Mouse (Mus musculus) lung, adult 2 months (tissue): ENCODE data around the gene Xdh. TPM values are rescaled to one million over a fixed set of nuclear protein-coding genes. Genes with fewer than 3 reads are reported as not detected.
"Not testable (repeated sequence)": the region's sequence is repeated elsewhere in the genome, so short reads cannot be mapped to it uniquely, and the experiment has no call there.

ENCODE experiments used
- DNase-seq: peaks from one replicate; pipeline ENCODE4 v3.0.0; 2022
- H3K4me1 ChIP-seq: fragments of 200-500 bp; 2 replicates; pipeline ENCODE4 v1.6.1; 2011; ENCODE audit warnings: low read length; ENCODE audit not compliant: control insufficient read depth, insufficient read depth
- H3K4me3 ChIP-seq: fragments of 200-500 bp; replicated peaks from 2 replicates; pipeline ENCODE3; 2011; ENCODE audit warnings: low read depth, mild to moderate bottlenecking, control low read depth, low read length; ENCODE audit errors: extremely low read depth
- CTCF ChIP-seq: fragments of 200-500 bp; IDR thresholded peaks from 2 replicates; pipeline ENCODE4 v1.5.1; 2011; ENCODE audit warnings: mild to moderate bottlenecking, low read length, control low read depth; ENCODE audit not compliant: insufficient read depth
- POLR2A ChIP-seq: fragments of 200-500 bp; IDR thresholded peaks from 2 replicates; pipeline ENCODE4 v1.6.1; 2011; ENCODE audit warnings: low read depth, mild to moderate bottlenecking, control low read depth, low read length, borderline replicate concordance; ENCODE audit errors: extremely low read depth
- WGBS: fragments of 180-500 bp; shearing (Covaris S2); methylation state at CpG from one replicate; pipeline ENCODE4 v1.1.7; 2018; 5-methylcytosine and 5-hydroxymethylcytosine counted together
- polyA plus RNA-seq: library from polyadenylated mRNA; depleted of rRNA; stranded (reverse); fragments of >200 nt; gene quantifications from 2 replicates; pipeline ENCODE4 v1.2.3, GENCODE M21; 2012

Gene Xdh
- polyA plus RNA-seq, 1 experiment, result 141 TPM

DNA sequence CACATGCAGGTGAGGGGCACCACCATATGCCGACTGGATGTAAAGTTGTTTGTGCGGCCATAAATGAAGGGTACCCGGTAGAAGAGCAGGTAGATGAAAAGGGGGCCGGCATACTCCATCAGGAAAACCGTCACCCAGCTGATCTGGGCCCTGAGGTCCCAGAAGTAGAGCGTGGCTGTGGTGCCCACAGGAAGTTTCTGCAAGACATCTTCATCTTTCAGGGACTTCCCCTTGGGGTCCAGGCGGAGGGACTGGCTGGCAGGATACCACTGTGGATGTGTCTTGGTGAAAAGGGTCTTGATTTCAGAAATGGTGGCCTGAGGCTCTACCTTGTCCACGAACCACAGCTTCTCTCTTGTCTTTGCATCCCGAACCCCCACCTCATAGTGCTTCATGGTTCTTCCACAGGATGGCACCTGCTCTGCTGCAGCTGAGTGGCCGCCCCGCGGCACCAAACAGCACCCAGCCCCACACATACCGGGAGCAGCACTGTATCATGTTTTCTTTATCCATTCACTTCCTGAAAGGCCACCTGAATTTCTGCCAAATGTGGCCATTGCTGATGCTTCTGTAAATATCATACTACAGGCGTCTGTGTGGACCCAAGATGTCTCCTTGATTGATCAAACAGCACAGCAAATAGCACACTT is 78.9 kb downstream of the Xdh start:
- no peaks in the 10 kb centered on the region for H3K4me1 ChIP-seq
- H3K4me3 ChIP-seq, result no peak overlapping the region
- no peak for DNase-seq
- 87% methylated on average over 14 of the region's 14 CpGs for WGBS
- TF ChIP-seq CTCF, result no peak
- no peak for TF ChIP-seq POLR2A

DNA sequence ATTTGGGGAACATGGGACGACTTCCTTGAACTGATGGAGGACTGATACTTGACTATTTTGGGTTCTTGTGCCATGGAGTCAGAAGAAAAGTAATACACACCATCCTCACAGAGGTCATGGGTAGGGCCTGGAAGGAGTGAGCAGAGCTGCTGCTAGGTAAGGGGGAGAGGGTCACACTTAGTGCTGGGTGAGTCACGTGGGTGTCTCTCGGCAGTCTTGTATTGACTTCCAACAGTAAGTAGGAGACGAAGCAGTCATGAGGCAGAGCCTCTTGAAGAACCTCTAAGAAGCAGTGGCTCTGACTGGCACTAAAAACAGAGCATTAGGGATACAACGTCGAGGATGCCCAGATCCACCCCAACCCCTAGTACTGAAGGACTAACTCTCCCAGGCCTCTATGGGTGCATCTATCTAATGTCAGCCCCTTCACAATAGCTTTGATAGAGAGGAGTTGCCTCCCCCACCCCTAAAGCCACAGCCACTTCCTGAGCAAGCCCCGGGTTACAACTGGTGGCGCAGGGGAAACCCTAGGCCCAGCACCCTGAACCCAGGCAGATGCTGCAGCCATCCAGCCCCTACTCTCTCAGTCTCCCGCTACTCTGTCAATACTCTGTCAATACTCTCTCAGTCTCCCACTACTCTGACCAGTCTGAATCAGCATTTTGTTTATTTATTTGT is 80.8 kb downstream of the Xdh start:
- TF ChIP-seq POLR2A, result no peak
- no peak for TF ChIP-seq CTCF
- 86% methylated on average over 9 of the region's 9 CpGs for WGBS
- no peaks in the 10 kb centered on the region for H3K4me1 ChIP-seq
- DNase-seq, result no peak
- no peak overlapping the region for H3K4me3 ChIP-seq

DNA sequence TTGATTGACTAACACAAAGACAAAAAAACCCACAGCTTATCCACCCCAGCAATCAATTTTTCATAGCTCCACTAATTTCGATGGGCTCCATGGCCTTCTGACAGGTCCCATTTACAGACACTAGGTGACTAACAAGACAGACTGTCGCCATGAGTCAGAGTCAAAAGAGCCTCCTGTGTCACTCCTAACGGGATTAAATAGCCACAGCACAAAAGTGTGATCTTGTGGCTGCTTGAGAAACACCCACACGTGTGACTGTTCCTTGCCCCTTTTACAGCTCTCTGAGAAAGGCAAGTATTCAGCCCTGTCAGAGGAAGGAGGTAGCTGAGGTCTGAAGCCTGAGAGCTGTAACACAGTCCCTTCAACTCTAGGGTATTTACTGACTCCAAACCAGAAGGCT is 96.3 kb downstream of the Xdh start:
- H3K4me3 ChIP-seq, result no peak overlapping the region
- no peak for DNase-seq
- 76% methylated on average over 4 of the region's 4 CpGs for WGBS
- TF ChIP-seq CTCF, result no peak
- no peak for TF ChIP-seq POLR2A
- no peaks in the 10 kb centered on the region for H3K4me1 ChIP-seq

DNA sequence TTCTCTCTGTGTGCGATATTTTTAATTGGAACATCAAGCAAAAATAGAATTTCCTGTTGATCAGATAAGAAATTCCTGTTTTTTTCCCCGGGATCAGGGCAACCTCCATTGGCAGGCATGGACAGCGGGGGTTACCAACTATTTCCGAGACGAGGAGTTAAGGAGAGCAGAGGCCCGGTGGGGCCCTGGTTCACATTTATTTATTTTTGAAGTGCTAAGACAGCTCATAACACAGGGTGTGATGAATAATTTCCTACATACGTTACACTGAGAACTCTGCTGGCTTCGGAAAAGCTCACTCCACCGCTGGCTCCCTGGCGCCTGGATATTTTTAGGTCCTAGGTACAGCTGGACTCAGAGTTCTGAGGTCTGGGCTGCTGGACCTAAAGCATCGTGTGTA is 97.0 kb downstream of the Xdh start:
- DNase-seq, result no peak
- H3K4me1 ChIP-seq, result no peaks in the 10 kb centered on the region
- TF ChIP-seq CTCF (no peak), POLR2A (no peak)
- 44% methylated on average over 11 of the region's 11 CpGs for WGBS
- no peak overlapping the region for H3K4me3 ChIP-seq

DNA sequence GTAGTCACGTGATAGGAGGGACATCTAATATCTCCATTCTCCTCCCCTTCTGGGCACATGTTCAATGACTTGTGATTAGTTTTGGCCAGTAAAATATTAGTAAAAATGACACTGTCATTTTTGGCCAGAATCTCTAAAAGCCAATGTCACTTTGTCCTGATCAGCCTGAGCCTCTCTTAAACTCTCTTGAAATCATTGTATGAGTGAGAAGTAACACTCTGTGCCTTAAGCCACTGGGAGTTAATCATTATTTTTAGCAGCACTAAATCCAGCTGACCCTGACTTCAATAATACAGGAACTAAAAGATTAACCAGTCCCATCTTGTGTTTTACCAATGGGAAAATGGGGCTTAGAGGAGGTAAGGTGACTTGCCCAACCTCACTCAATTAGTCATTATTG is 102.6 kb downstream of the Xdh start:
- WGBS, result 74% methylated on average over 1 of the region's 1 CpGs
- Histone ChIP-seq H3K4me1 (no peaks in the 10 kb centered on the region), H3K4me3 (no peak overlapping the region)
- TF ChIP-seq CTCF (no peak), POLR2A (no peak)
- DNase-seq, result no peak

DNA sequence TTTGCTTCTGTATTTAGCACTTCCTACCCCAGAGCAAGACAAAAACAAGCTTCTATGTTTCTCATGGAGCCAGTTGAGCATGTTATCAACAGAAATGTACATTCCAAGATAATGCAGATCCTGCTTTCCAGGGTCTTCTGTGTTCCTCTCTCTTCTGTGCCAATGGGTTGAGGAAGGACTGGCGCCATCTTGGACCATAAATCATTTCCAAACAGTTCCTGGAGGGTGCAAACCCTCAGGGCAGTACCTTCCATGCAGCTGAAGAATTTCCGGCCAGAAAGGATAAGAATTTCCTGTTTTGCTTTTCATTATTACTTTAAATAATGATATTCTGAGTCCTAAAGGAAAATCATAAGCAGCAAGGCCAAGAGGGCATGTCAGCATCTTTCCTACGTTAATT is 104.4 kb downstream of the Xdh start:
- H3K4me3 ChIP-seq, result no peak overlapping the region
- WGBS, result 46% methylated on average over 3 of the region's 3 CpGs
- no peak for DNase-seq
- H3K4me1 ChIP-seq, result no peaks in the 10 kb centered on the region
- no peak for TF ChIP-seq CTCF
- no peak for TF ChIP-seq POLR2A

DNA sequence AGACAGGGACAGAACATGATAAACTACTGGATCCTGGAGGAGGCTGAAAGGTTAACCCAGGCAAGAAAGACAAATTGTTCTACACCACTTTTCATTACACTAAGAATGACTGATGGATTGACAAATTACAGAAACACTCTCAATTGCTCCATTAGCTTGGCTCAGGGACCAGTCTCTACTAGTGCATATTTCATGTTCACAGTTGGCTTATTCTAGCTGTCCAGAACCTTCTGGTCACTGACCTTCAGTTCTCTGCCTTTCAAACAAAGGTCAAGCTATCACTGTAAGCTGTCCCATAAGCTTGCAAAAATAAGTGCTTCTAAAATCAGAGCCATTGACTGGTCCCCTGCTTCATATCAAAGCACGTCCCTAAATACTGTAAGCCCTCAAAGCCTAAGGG is 107.0 kb downstream of the Xdh start:
- no peaks in the 10 kb centered on the region for H3K4me1 ChIP-seq
- DNase-seq, result no peak
- 78% methylated on average over 1 of the region's 1 CpGs for WGBS
- TF ChIP-seq CTCF (no peak), POLR2A (no peak)
- no peak overlapping the region for H3K4me3 ChIP-seq

DNA sequence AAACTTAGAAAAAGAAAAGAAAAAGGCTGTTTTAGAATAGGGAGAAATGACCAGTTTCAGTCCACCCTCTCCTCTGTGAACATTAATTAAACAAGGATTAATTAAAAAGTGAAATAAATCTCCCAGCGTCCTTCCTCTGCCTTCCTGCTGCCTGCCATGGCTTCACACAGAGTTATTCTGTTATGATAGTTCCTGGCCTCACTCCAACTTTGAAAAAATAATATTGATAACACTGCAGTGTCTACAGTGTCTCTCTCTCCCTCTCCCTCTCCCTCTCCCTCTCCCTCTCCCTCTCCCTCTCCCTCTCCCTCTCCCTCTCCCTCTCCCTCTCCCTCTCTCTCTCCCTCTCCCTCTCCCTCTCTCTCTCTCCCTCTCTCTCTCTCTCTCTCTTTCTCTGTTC is 110.1 kb downstream of the Xdh start:
- not testable (repeated sequence) for DNase-seq, H3K4me1 ChIP-seq, H3K4me3 ChIP-seq
- WGBS, result 25% methylated on average over 1 of the region's 1 CpGs

DNA sequence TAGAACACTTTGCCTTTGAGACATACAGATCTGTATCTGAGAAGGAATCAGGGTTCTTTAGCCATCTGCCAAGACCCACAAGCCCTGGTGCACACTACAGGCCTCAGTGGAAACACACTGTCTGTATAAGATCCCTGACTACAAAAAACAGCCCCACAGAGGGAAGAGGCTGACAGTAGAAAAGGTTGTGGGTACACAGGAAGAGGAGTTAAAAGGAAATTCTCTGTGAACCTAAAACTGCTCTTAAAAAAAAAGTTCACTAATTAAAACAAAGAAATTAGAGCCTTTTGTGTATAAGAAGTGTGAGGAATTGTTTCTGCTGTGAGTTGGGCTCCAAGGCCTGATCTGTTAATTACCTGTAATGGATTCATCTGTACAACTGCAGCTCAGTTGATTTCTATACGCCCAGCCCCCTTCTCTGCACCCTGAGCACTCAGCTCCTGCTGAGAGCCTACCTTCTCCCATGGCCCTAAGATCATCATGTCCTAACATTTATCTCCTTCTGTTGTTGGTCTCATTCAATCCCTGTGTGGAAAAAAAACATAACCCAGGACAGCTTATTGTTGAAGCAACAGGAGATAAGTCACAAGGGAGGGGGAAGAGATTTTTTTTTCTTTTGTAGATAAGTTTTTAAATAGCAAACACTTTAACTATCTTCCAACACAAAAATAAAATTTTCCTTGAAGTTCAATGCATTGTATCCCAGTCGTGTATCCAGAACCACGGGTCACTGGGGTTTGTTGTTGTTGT is 110.7 kb downstream of the Xdh start:
- DNase-seq, result no peak
- no peak for TF ChIP-seq POLR2A
- TF ChIP-seq CTCF, result no peak
- Histone ChIP-seq H3K4me1 (no peaks in the 10 kb centered on the region), H3K4me3 (no peak overlapping the region)
- whole genome bisulfite sequencing, result 58% methylated on average over 3 of the region's 3 CpGs

DNA sequence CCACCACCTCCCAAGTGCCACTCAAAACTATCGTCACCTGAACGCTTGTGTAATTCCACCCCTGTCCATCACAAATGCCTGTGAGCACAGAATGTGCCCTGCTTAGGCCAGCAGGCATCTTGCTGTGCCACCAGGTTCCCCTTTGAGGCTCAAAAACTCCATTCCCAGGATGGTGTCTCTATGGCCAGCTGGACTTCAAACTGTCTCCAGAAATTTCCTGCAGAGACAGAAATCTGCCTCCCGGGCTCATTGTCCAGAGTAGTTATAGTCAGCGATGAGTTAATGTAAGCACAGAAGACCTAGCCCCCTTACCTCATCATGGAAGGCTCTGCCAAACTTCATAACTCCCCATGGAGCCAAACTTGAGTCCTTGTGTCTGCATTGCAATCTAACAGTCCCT is 112.8 kb downstream of the Xdh start:
- no peak for DNase-seq
- WGBS, result 72% methylated on average over 4 of the region's 4 CpGs
- Histone ChIP-seq H3K4me1 (no peaks in the 10 kb centered on the region), H3K4me3 (no peak overlapping the region)
- TF ChIP-seq CTCF (no peak), POLR2A (no peak)
